Mouse (Mus musculus) 3T3-L1 (cell line): ENCODE results near the gene Krt80.

Source experiments
- DNase-seq: peaks from one replicate; pipeline ENCODE4 v3.0.0-alpha.2; 2015; ENCODE audit warnings: low read depth, low spot score

Gene Krt80

GRCm38 (mm10) chr15:101374879-101375278, 4.9 kb upstream of the Krt80 start:
- DNase-seq = peak; percentile 97

GRCm38 (mm10) chr15:101373286-101373898, 3.4 kb upstream of the Krt80 start:
- DNase-seq = peak; percentile 53

DNA sequence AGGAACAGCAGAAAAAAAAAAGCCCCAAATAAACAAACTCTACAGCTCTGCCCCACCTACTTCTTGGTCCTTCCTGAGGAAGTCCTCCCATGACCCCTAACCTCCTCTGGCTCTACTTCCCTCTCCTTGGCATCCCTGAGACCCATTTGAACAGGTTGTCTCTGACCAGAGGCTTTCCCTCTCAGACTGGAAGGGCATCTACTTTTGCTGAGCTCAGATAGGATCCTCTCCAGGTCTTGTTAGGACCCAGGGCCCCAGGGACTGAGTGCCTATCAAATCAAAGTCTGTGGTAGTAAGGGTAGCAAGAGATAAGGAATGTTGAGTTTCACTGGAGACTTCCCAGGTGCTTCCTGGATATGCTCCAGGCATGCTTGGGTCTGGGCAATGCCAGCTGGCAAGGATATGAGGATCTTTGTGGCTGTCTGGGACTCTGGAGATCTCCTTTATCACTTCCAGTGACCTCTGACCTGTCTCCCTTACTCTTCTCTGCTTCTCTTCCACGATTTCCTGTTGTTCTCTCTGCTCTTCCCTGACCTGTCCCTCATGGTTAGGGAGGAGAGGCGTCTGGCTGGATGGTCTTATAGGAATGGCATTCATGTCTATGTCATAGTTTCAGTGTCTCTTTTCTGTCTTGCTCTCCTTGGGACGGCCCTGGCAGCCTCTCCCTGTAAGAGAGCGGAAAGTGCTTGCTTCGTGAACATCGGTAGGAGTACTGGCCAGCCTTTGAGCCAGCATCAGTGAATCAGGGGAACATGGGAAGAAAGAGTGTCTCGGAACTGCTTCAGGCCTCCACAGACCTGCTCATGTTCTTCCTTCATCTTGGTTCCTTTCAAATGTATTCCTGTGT, 2.4 kb upstream of the Krt80 start:
- peak; percentile 54 for DNase-seq

DNA sequence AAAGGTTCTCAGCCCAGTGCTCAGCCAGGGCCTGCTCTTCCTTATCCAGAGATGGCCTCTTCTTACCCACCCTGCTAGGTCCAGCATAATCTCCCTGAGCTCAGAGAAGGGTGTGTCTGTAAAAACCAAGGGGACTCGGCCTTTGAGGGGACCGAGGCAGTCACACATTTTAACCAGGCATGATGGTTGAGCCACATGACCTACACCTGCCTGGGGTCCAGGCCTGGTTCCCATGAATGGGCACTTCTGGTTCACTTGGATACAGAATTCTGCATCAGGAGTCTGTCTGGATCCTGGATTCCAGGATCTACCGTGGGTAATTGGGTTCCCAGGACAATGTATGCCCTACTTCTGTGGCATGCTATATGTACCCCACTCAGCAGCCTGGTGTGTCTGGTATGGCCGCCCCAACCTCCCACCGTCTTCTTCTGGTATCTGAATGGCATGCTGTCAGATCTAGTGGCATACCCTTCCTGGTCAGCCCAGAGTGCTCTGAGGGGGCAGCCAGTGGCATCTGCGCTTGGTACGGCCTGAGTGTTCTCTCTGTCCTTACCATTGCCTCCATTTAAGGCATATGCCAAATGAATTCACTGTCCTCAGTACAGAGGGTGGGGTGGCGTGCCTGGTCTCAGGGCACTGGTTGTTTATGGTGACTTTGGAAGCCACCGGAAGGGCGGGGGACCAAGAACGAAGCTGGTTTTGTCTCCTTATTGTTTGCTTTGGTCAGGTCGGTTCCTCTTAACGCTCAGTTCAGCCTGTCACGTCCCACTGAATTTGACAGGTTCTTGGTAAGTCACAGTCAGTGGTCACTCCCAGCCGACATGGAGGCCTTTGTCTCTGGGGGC, 1.4 kb upstream of the Krt80 start:
- peak; percentile 18 for DNase-seq

- DNase-seq = peak; percentile 46
These were observed 421 bp downstream of the Krt80 start for GRCm38 (mm10) chr15:101369382-101370100.

DNA sequence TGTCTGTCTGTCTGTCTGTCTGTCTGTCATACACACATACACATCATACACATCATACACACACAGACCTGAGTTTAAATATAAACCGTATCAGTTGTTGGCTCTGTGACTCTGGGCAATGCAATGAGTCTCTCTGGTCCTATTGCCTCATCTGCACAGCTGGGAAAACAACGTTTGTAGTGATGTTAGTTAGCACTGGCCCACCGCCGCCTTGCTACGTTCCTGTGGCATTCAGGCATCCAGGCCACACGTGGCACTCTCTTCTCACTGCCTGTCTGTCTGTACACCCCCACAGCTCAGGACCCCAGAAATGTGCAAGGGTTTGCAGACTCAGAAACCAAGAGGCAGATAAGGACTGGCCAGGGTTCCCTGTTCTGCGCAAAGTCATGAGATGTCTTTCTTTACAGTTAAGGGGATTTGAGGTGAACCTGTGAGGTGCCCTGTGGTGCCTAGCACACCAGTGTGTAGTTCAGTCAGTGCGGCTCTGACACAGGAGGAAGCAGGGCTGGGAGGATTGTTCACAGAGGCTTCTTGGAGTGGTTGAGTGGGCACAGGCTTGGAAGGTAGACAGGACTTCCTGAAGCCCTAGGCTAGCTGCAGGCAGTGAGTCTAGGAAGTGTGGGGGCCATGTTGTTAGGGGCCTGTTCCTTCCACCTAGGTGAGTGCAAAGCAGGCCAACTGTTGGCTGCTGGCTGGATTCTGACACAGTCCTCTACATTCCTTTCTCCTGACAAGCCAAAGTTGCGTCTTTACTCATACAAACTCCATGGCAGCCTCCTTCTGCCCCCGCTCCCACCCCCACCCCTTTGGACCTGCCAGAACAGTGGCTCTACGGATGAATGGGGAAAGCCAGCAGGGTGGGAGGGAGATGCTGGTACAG, 1.2 kb downstream of the Krt80 start:
- DNase-seq = peak; percentile 81

- DNase-seq = peak; percentile 19
These were observed 1.9 kb downstream of the Krt80 start for GRCm38 (mm10) chr15:101368015-101368414.

- no peak for DNase-seq
These were observed 2.5 kb downstream of the Krt80 start for GRCm38 (mm10) chr15:101367497-101367896.

GRCm38 (mm10) chr15:101366926-101367325, 3.0 kb downstream of the Krt80 start:
- no peak for DNase-seq

GRCm38 (mm10) chr15:101366482-101366881, 3.5 kb downstream of the Krt80 start:
- no peak for DNase-seq

DNA sequence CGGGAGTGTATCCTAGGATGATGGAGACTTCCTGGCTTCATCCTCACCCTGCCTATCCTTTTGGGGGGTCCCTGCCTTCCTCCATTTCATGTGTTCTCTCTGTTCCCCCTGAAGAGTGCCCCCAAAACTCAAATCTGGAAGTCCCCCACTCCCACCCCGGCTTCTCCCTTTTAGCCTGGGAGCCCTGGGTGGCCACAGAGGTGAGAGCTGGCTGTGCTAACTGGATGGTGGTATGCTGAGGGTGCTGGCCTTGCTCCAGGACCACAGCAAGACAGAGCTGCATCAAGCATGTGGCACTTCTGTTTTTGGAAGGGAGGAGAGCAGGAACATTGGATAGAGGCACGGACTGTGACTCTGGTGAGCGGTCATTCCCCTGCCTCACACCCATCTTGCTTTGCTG, 4.2 kb downstream of the Krt80 start:
- no peak for DNase-seq

DNA sequence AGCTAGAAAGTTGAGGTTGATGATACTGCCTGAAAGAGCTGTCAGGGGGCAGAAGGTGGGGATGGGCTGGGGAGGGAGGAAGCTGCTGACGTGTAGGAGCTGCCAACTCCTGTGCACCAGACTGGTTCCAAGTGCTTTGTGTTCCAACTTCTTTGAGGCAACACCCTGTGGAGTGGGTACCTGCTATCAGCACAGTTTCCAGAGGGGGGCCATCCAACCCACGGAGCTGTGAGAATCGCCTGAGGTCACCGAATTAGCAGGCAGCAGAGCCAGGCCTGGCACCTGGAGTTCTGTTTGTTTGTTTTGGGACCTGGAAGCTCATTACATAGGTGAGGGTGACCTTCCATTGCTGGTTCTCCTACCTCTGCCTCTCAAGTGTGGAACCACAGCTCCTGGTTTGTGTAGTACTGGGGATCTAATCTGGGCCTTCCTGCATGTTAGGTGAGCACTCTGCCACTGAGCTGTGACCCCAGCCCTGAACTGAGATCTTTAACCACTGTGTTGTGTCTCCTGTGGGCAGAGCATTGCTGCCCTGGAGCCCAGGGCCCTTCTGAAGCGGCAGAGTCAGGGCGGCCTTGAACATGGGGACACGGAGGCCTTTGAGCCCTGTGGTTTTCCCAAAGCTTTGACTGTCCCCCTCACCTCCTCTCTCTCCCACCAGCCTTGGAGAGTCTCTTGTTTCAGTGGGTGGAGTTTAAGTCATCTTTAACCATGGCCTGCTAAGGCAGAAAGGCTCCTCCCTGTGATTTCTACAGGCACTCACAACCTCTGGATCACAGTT, 4.9 kb downstream of the Krt80 start:
- DNase-seq = no peak

GRCm38 (mm10) chr15:101364425-101364824, 5.5 kb downstream of the Krt80 start:
- DNase-seq = no peak

GRCm38 (mm10) chr15:101363933-101364332, 6.0 kb downstream of the Krt80 start:
- DNase-seq = no peak

DNA sequence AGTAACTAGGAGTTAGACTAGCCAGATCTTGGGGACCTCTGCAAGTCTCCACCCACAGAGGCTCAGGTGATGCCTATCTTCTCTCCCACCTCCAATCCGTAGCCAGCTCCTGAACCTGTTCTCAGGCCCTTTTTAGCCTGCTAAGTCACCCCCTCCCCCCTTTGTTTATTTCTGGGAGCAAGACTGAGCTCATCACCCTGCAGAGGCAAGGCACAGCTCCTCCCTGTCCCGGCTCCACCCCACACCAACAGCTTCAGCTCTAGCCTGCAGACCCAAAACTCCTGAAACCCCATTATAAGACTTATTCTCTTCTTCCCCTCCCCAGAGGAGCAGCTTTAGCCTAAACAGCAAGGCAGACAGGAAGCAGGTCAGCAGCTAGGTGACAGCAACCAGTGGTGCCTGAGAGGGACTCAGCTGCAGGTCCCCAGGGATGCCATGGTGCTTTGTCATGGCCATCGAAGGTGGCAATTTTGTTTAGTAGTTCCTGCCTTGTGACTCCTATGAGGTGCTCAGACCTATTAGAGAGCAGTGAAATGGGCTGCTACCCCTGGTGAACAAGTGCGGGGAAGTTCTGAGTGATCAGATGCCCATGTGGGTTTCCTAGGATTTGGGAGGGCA, 7.5 kb downstream of the Krt80 start:
- DNase-seq = no peak

GRCm38 (mm10) chr15:101355382-101355786, 14.6 kb downstream of the Krt80 start:
- DNase-seq = no peak

DNA sequence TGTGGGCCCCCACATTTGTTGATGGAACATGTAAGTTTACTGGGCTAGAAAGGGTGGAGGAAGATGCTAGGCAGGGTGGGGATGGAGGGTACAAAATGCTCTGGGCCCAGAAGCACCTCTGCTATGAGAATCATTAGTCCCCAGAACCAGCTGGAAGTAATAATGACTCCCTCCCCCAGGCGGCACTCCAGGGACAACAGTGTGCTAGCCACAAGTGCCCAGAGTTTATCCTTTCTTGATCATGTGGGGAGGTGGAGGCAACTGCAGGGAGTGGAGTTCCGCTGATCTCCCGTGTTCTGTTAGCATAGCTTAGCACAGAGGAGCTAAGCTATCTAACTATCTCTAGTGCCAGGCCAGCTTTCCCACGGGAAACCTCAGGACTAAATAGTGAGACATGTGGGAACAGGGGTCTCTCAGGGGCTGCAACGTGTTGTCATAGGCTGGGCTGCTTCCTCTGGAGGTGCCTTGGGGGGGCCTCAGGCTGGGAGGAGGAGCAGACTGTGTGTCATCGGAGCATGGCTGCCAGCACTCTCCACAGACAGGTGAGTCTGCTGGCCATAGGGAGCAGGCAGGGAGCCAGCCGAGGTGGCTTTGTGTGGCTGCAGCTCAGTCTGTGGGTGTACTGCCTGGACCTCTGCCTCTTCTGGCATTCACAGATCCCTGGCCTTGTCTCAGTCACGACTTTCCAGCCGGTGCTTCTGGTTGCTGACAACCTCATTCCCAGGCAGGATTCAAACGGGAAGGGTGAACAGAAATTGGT, 17.1 kb downstream of the Krt80 start:
- DNase-seq = peak; percentile 53

- no peak for DNase-seq
These were observed 17.9 kb downstream of the Krt80 start for GRCm38 (mm10) chr15:101352047-101352446.
